Mouse (Mus musculus): ENCODE results near the gene Carm1. TPM values are rescaled to one million over a fixed set of nuclear protein-coding genes. Genes with fewer than 3 reads are reported as not detected.
A peak's percentile ranks its signal among the peaks of the same experiment; 100 is the strongest.
"Not testable (repeated sequence)": the region's sequence is repeated elsewhere in the genome, so short reads cannot be mapped to it uniquely, and the experiment has no call there.

Gene Carm1
- total RNA-seq, 4 experiments from 2014 or later, result 37.7 to 59.2 (median 52.6) TPM

GRCm38 (mm10) chr9:21539981-21540753, 6.5 kb upstream of the Carm1 start:
- DNase-seq, result no peak

- DNase-seq, result not testable (repeated sequence)
These were observed 4.7 kb upstream of the Carm1 start for GRCm38 (mm10) chr9:21542001-21542400.

- DNase-seq, result no peak
These were observed 1.3 kb upstream of the Carm1 start for GRCm38 (mm10) chr9:21545351-21545915.

- DNase-seq, result peak; percentile 99
These were observed 542 bp upstream of the Carm1 start for GRCm38 (mm10) chr9:21545916-21546788.

GRCm38 (mm10) chr9:21547075-21547941, 614 bp downstream of the Carm1 start:
- peak; percentile 53 for DNase-seq

- DNase-seq, result no peak
These were observed 4.4 kb downstream of the Carm1 start for GRCm38 (mm10) chr9:21551049-21551448.

GRCm38 (mm10) chr9:21553607-21554273, 7.0 kb downstream of the Carm1 start:
- no peak for DNase-seq

- DNase-seq, result no peak
These were observed 8.6 kb downstream of the Carm1 start for GRCm38 (mm10) chr9:21555198-21555742.

GRCm38 (mm10) chr9:21556996-21557395, 10.3 kb downstream of the Carm1 start:
- no peak for DNase-seq

- no peak for DNase-seq
These were observed 10.9 kb downstream of the Carm1 start for GRCm38 (mm10) chr9:21557556-21557955.

GRCm38 (mm10) chr9:21558366-21558765, 11.7 kb downstream of the Carm1 start:
- DNase-seq, result peak; percentile 34

- DNase-seq, result no peak
These were observed 12.5 kb downstream of the Carm1 start for GRCm38 (mm10) chr9:21559151-21559550.

- no peak for DNase-seq
These were observed 17.7 kb downstream of the Carm1 start for GRCm38 (mm10) chr9:21564420-21564819.

- no peak for DNase-seq
These were observed 18.4 kb downstream of the Carm1 start for GRCm38 (mm10) chr9:21565004-21565586.

- DNase-seq, result no peak
These were observed 19.8 kb downstream of the Carm1 start for GRCm38 (mm10) chr9:21566538-21566937.

GRCm38 (mm10) chr9:21567051-21567450, 20.4 kb downstream of the Carm1 start:
- no peak for DNase-seq

- no peak for DNase-seq
These were observed 22.1 kb downstream of the Carm1 start for GRCm38 (mm10) chr9:21568657-21569255.

GRCm38 (mm10) chr9:21574012-21574801, 27.5 kb downstream of the Carm1 start:
- no peak for DNase-seq

GRCm38 (mm10) chr9:21575253-21575652, 28.6 kb downstream of the Carm1 start:
- DNase-seq, result no peak

- DNase-seq, result no peak
These were observed 29.6 kb downstream of the Carm1 start for GRCm38 (mm10) chr9:21576286-21576685.
